Mouse (Mus musculus): ENCODE measurements at regions not wholly inside any gene's neighbourhood (a gene's known extent, or its start where the extent isn't known, plus 50 kb on each side); places are given as distances from the start of the nearest gene placed in this dataset.
"Not testable (repeated sequence)": the region's sequence is repeated elsewhere in the genome, so short reads cannot be mapped to it uniquely, and the experiment has no call there.

- DNase-seq (ENCODE audit: extremely low spot score in 1 of 2, low spot score in 1 of 2) = no peak
These were observed 204.1 kb upstream of the P2ry1 start for GRCm38 (mm10) chr3:60798461-60798860.

- no peak for DNase-seq (ENCODE audit: extremely low spot score in 1 of 2, low spot score in 1 of 2)
These were observed 203.7 kb upstream of the P2ry1 start for GRCm38 (mm10) chr3:60798862-60799261.

GRCm38 (mm10) chr3:60804711-60805293 lies 197.8 kb upstream of the P2ry1 start:
- no peak for DNase-seq (ENCODE audit: extremely low spot score in 1 of 2, low spot score in 1 of 2)

GRCm38 (mm10) chr3:60811924-60812323 lies 190.7 kb upstream of the P2ry1 start:
- no peak for DNase-seq (ENCODE audit: extremely low spot score in 1 of 2, low spot score in 1 of 2)

GRCm38 (mm10) chr3:60813485-60813884 lies 189.1 kb upstream of the P2ry1 start:
- DNase-seq (ENCODE audit: extremely low spot score in 1 of 2, low spot score in 1 of 2) = no peak

GRCm38 (mm10) chr3:60819684-60820281 lies 182.8 kb upstream of the P2ry1 start:
- no peak for DNase-seq (ENCODE audit: extremely low spot score in 1 of 2, low spot score in 1 of 2)

- DNase-seq (ENCODE audit: extremely low spot score in 1 of 2, low spot score in 1 of 2) = no peak
These were observed 181.1 kb upstream of the P2ry1 start for GRCm38 (mm10) chr3:60821463-60821862.

GRCm38 (mm10) chr3:60826759-60827158 lies 175.8 kb upstream of the P2ry1 start:
- no peak for DNase-seq (ENCODE audit: extremely low spot score in 1 of 2, low spot score in 1 of 2)

GRCm38 (mm10) chr3:60832385-60832784 lies 170.2 kb upstream of the P2ry1 start:
- DNase-seq (ENCODE audit: extremely low spot score in 1 of 2, low spot score in 1 of 2) = no peak

- no peak for DNase-seq (ENCODE audit: extremely low spot score in 1 of 2, low spot score in 1 of 2)
These were observed 160.7 kb upstream of the P2ry1 start for GRCm38 (mm10) chr3:60841895-60842294.

- DNase-seq (ENCODE audit: extremely low spot score in 1 of 2, low spot score in 1 of 2) = no peak
These were observed 157.3 kb upstream of the P2ry1 start for GRCm38 (mm10) chr3:60845293-60845692.

GRCm38 (mm10) chr3:60848437-60848836 lies 154.2 kb upstream of the P2ry1 start:
- DNase-seq (ENCODE audit: extremely low spot score in 1 of 2, low spot score in 1 of 2) = no peak

- DNase-seq (ENCODE audit: extremely low spot score in 1 of 2, low spot score in 1 of 2) = no peak
These were observed 148.8 kb upstream of the P2ry1 start for GRCm38 (mm10) chr3:60853773-60854172.

GRCm38 (mm10) chr3:60855734-60856133 lies 146.9 kb upstream of the P2ry1 start:
- no peak for DNase-seq (ENCODE audit: extremely low spot score in 1 of 2, low spot score in 1 of 2)

GRCm38 (mm10) chr3:60858474-60859118 lies 144.0 kb upstream of the P2ry1 start:
- no peak for DNase-seq (ENCODE audit: extremely low spot score in 1 of 2, low spot score in 1 of 2)

GRCm38 (mm10) chr3:60859119-60859515 lies 143.5 kb upstream of the P2ry1 start:
- no peak for DNase-seq (ENCODE audit: extremely low spot score in 1 of 2, low spot score in 1 of 2)

- DNase-seq (ENCODE audit: extremely low spot score in 1 of 2, low spot score in 1 of 2) = not testable (repeated sequence)
These were observed 125.7 kb upstream of the P2ry1 start for GRCm38 (mm10) chr3:60876858-60877257.

- DNase-seq (ENCODE audit: extremely low spot score in 1 of 2, low spot score in 1 of 2) = no peak
These were observed 123.7 kb upstream of the P2ry1 start for GRCm38 (mm10) chr3:60878880-60879279.

- DNase-seq (ENCODE audit: extremely low spot score in 1 of 2, low spot score in 1 of 2) = no peak
These were observed 118.6 kb upstream of the P2ry1 start for GRCm38 (mm10) chr3:60884027-60884426.

GRCm38 (mm10) chr3:60889191-60889861 lies 113.3 kb upstream of the P2ry1 start:
- DNase-seq (ENCODE audit: extremely low spot score in 1 of 2, low spot score in 1 of 2) = no peak

- DNase-seq (ENCODE audit: extremely low spot score in 1 of 2, low spot score in 1 of 2) = no peak
These were observed 104.8 kb upstream of the P2ry1 start for GRCm38 (mm10) chr3:60897628-60898269.

Measured in layer of hippocampus, postnatal 25 days (tissue).